Mouse (Mus musculus): ENCODE results near the gene Klhdc8a. TPM values are rescaled to one million over a fixed set of nuclear protein-coding genes. Genes with fewer than 3 reads are reported as not detected.

Gene Klhdc8a
- polyA plus RNA-seq, 1 experiment from 2014 or later: 4.0 TPM

DNA sequence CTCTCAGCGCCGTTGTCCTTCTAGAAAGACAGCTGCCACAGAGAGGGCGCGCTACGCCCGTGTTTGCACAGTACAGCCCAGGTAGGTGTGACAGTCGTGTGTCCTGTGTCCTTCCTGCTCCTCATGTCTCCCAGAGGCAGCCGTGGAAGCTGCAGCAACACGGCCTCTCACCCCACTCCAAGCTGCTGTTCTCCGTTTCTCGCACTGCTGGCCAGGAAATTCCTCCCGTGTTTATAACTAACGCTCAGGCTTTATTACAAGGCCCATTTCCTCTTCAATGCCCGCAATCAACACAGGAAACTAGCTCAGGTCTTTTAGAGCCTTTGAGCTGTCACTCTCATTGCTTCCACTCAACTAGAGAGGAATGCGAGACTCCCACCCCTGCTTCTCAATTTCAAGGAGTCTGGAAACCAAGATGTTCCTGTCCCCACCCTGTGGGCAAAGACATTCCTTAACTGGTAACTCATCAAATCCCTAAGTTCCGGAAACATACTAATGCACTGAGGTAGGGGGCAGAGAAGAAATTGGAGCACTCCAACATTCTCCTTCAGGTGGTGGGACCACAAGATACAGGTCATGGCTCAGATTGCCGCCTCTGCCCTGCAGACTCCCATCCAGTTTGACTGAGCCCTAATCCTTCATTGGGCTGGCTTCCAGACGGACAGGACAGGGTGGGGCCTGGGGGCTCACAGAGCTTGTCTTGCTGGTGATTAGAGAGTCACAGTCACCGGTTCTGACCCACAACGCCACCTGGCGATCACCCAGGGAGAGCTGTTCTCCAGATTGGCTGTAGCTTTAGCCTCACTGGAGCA lies 5.9 kb upstream of the Klhdc8a start:
- 29% methylated on average over 21 of the region's 21 CpGs for WGBS
- Histone ChIP-seq H3K4me1 (peaks cover 46% of the 10 kb centered on the region), H3K27me3 (replicated peaks) (no peaks in the 10 kb centered on the region), H3K4me2 (replicated peaks) (no peak overlapping the region), H3K27ac (no peak overlapping the region), H3K4me3 (no peak overlapping the region), H3K9me3 (no peaks in the 10 kb centered on the region), H3K9ac (no peak overlapping the region), H3K36me3 (no peaks in the 10 kb centered on the region)
- no peak for ATAC-seq (ENCODE audit: low FRiP score, low read depth)

- H3K4me1 ChIP-seq: peaks cover 42% of the 10 kb centered on the region
- WGBS: 81% methylated on average over 7 of the region's 7 CpGs
- no peak overlapping the region for H3K4me3 ChIP-seq
- no peaks in the 10 kb centered on the region for H3K9me3 ChIP-seq
- H3K9ac ChIP-seq: no peak overlapping the region
- H3K36me3 ChIP-seq: no peaks in the 10 kb centered on the region
- no peak for ATAC-seq (ENCODE audit: low FRiP score, low read depth)
- no peak overlapping the region for H3K27ac ChIP-seq
- peaks cover 23% of the 10 kb centered on the region for H3K27me3 ChIP-seq (replicated peaks)
- H3K4me2 ChIP-seq (replicated peaks): no peak overlapping the region
Observed at GRCm38 (mm10) chr1:132295506-132295905, 2.9 kb upstream of the Klhdc8a start.

DNA sequence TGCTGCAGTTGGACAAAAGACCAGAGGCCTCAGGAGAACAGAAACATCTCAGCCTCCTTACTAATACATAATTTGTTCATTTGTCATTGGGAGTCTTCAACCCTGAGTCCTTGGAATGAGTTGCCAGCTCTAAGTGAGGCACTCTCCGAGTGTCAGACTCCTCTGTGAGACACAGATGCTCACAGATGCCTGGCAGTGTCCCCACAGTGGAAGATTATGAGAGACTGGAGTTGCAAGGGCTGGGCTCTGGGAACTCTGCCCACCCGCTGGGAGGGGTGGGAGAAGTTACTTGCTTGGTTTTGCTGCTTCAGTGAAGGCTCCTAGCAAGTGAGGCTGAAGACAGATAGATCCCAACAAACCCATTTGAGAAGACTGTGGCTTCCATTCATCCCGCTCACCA lies 2.4 kb upstream of the Klhdc8a start:
- ATAC-seq (ENCODE audit: low FRiP score, low read depth): no peak
- H3K27ac ChIP-seq: no peak overlapping the region
- peaks cover 39% of the 10 kb centered on the region for H3K4me1 ChIP-seq

DNA sequence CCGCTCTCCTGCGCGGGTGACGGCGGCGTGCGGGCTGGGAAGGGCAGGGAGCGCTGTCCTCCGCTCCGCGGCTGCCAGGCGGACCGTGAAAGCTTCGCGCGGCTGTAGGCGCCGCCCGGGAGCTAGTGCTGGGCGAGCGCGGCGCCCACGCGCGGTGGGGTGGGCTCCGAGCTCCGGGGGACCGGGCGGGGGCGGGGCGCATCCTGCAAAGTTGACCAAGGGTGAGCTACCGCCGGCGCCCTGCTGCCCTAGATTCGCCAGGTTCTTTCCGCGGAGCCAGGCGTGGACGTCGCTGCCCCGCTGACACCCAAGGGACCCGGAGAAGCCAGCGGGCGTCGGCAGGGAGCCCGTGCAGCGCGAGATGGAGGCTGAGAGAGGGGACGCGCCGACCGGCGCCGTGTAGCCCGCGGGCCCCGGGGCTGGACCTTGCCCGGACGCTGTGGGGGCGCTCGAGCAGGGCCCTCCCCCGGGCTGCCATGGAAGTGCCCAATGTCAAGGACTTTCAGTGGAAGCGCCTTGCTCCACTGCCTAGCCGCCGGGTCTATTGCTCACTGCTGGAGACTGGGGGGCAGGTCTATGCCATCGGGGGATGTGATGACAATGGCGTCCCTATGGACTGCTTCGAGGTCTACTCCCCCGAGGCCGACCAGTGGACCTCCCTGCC lies 507 bp downstream of the Klhdc8a start:
- peak; percentile 68 for ATAC-seq (ENCODE audit: low FRiP score, low read depth)
- Histone ChIP-seq H3K4me1 (peaks cover 19% of the 10 kb centered on the region), H3K9me3 (no peaks in the 10 kb centered on the region), H3K27ac (peak overlapping the region; percentile 32; the same call in 1 of the 2 replicates), H3K9ac (peak overlapping the region; percentile 78), H3K36me3 (no peaks in the 10 kb centered on the region), H3K4me3 (peak overlapping the region; percentile 57), H3K4me2 (replicated peaks) (peak overlapping the region; percentile 100), H3K27me3 (replicated peaks) (peaks cover 23% of the 10 kb centered on the region)
- WGBS: 1% methylated on average over 71 of the region's 71 CpGs

More for the DNA sequence above, 2.4 kb upstream of the Klhdc8a start:
- H3K27me3 ChIP-seq (replicated peaks): peaks cover 23% of the 10 kb centered on the region
- no peak overlapping the region for H3K4me2 ChIP-seq (replicated peaks)
- H3K9me3 ChIP-seq: no peaks in the 10 kb centered on the region
- no peaks in the 10 kb centered on the region for H3K36me3 ChIP-seq
- WGBS: 64% methylated on average over 3 of the region's 3 CpGs
- no peak overlapping the region for H3K4me3 ChIP-seq
- no peak overlapping the region for H3K9ac ChIP-seq

DNA sequence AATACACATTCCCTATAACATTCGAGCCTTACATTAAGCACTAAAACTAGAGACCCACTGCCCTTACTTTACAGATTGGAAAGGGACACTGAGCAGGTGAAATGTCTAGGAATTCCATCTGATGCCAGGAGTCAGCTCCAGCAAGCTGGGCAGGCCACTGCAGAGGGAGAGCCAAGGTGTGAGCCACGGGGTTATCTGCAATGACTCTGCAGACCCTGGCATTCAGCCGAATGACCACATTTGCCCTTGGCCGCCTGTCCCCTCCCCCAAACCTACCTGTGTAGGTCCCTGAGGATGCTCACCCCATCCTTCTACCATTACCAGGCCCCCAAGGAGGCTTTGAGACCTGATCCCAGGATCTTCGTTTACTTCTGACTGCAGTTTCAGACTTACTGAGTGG lies 1.3 kb downstream of the Klhdc8a start:
- Histone ChIP-seq H3K4me1 (peaks cover 22% of the 10 kb centered on the region), H3K4me3 (no peak overlapping the region), H3K27me3 (replicated peaks) (peaks cover 23% of the 10 kb centered on the region)

GRCm38 (mm10) chr1:132301242-132301641 lies 2.8 kb downstream of the Klhdc8a start:
- H3K27ac ChIP-seq: no peak overlapping the region
- ATAC-seq (ENCODE audit: low FRiP score, low read depth): no peak
- 78% methylated on average over 5 of the region's 5 CpGs for WGBS

More for the DNA sequence above, 1.3 kb downstream of the Klhdc8a start:
- H3K9me3 ChIP-seq: no peaks in the 10 kb centered on the region
- 80% methylated on average over 5 of the region's 5 CpGs for WGBS
- no peak for ATAC-seq (ENCODE audit: low FRiP score, low read depth)
- H3K4me2 ChIP-seq (replicated peaks): peak overlapping the region; percentile 100
- H3K9ac ChIP-seq: peak overlapping the region; percentile 78; the same call in 1 of the 2 replicates
- H3K27ac ChIP-seq: no peak overlapping the region
- H3K36me3 ChIP-seq: no peaks in the 10 kb centered on the region

GRCm38 (mm10) chr1:132302341-132302866 lies 4.0 kb downstream of the Klhdc8a start:
- WGBS: 85% methylated on average over 9 of the region's 9 CpGs
- ATAC-seq (ENCODE audit: low FRiP score, low read depth): no peak
- no peaks in the 10 kb centered on the region for H3K36me3 ChIP-seq
- H3K27me3 ChIP-seq (replicated peaks): peaks cover 23% of the 10 kb centered on the region
- H3K4me3 ChIP-seq: no peak overlapping the region
- peaks cover 24% of the 10 kb centered on the region for H3K4me1 ChIP-seq
- H3K9ac ChIP-seq: no peak overlapping the region
- H3K9me3 ChIP-seq: no peaks in the 10 kb centered on the region
- H3K27ac ChIP-seq: no peak overlapping the region
- H3K4me2 ChIP-seq (replicated peaks): no peak overlapping the region

More at GRCm38 (mm10) chr1:132301242-132301641, 2.8 kb downstream of the Klhdc8a start:
- Histone ChIP-seq H3K36me3 (no peaks in the 10 kb centered on the region), H3K9ac (no peak overlapping the region), H3K4me1 (peaks cover 24% of the 10 kb centered on the region), H3K4me2 (replicated peaks) (0 out of 2 replicates have a peak overlapping the region, but pooled peaks have one; percentile 7), H3K4me3 (no peak overlapping the region), H3K27me3 (replicated peaks) (peaks cover 23% of the 10 kb centered on the region), H3K9me3 (no peaks in the 10 kb centered on the region)

DNA sequence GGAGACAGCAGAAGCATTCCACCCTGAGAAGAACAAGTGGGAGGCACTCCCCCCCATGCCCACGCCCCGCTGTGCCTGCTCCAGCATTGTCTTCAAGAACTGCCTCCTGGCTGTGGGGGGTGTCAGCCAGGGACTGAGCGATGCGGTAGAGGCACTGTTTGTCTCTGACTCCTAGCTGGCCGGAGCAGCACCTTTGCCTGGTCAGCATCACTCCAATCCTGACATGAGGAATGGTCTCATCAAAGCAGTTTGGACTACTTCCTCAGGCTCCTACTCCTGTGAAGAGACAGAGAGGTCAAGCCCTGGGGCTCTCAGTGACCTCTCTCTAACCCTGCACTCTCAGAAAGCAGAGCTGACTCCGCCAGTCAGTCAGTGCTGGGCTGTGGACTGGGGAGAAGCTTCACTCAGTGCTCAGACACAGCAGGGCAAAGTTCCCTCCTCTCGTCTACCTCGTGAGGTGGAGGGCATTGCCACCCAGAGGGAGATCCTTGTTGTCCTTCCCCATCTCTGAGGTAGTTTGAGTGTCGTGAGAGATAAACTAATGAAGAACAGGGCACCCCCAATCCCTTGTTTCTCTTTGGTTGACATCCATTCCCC lies 6.3 kb downstream of the Klhdc8a start:
- Histone ChIP-seq H3K27me3 (replicated peaks) (peaks cover 4% of the 10 kb centered on the region), H3K4me3 (no peak overlapping the region), H3K4me1 (peaks cover 7% of the 10 kb centered on the region), H3K9me3 (no peaks in the 10 kb centered on the region), H3K9ac (no peak overlapping the region), H3K27ac (no peak overlapping the region), H3K4me2 (replicated peaks) (no peak overlapping the region), H3K36me3 (no peaks in the 10 kb centered on the region)
- ATAC-seq (ENCODE audit: low FRiP score, low read depth): no peak
- WGBS: 33% methylated on average over 9 of the region's 9 CpGs

DNA sequence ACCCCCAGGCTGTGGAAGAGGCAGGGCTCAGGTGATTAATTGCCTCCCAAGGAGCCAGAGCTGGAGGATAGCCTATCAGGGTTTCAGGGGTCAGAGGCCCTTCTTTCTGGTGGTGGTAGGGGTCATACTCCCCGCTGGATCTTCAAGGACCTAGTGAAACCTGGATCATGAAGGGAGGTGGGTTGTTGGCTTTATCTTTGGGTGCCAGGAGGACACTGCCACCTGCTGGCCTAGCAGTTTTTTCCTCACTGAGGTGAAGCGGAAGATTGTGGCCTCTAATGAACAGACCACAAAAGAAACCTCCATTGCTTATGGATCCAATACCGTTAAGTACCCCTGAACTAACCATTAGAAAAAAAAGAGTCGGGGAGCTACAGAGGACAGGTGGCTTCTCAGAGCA lies 7.7 kb downstream of the Klhdc8a start:
- no peak overlapping the region for H3K4me3 ChIP-seq
- 35% methylated on average over 4 of the region's 4 CpGs for WGBS
- H3K9me3 ChIP-seq: no peaks in the 10 kb centered on the region
- no peaks in the 10 kb centered on the region for H3K27me3 ChIP-seq (replicated peaks)
- H3K4me1 ChIP-seq: peaks cover 9% of the 10 kb centered on the region
- no peak for ATAC-seq (ENCODE audit: low FRiP score, low read depth)
- no peak overlapping the region for H3K9ac ChIP-seq
- no peak overlapping the region for H3K27ac ChIP-seq
- no peak overlapping the region for H3K4me2 ChIP-seq (replicated peaks)
- no peaks in the 10 kb centered on the region for H3K36me3 ChIP-seq

DNA sequence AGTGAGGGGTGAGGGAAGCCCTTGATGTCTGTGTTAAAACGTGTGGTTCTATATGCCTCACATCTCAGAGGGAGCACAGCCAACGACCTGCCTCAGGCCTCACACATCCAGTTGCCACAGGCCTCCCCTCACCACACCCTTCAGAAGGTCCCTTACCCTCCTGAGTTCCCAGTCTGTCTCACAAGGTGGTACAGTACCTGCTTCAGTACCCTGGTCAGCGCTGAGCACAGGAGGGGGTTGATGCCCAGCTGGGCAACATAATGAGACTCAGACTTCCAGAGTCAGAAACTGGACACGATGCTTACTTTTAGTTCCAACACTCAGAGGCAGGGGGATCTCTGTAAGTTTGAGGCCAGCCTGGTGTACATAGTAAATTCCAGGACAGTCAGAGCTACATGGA lies 8.4 kb downstream of the Klhdc8a start:
- no peaks in the 10 kb centered on the region for H3K27me3 ChIP-seq (replicated peaks)
- no peaks in the 10 kb centered on the region for H3K9me3 ChIP-seq
- H3K9ac ChIP-seq: no peak overlapping the region
- no peaks in the 10 kb centered on the region for H3K36me3 ChIP-seq
- H3K4me1 ChIP-seq: peaks cover 9% of the 10 kb centered on the region
- ATAC-seq (ENCODE audit: low FRiP score, low read depth): no peak
- no peak overlapping the region for H3K4me2 ChIP-seq (replicated peaks)
- no peak overlapping the region for H3K4me3 ChIP-seq
- H3K27ac ChIP-seq: no peak overlapping the region
- WGBS: 26% methylated on average over 4 of the region's 4 CpGs

GRCm38 (mm10) chr1:132307962-132308361 lies 9.5 kb downstream of the Klhdc8a start:
- no peak for ATAC-seq (ENCODE audit: low FRiP score, low read depth)
- Histone ChIP-seq H3K4me3 (no peak overlapping the region), H3K27ac (no peak overlapping the region), H3K36me3 (no peaks in the 10 kb centered on the region), H3K4me1 (peaks cover 9% of the 10 kb centered on the region), H3K27me3 (replicated peaks) (no peaks in the 10 kb centered on the region), H3K9ac (no peak overlapping the region), H3K9me3 (no peaks in the 10 kb centered on the region), H3K4me2 (replicated peaks) (no peak overlapping the region)
- 83% methylated on average over 6 of the region's 6 CpGs for WGBS

GRCm38 (mm10) chr1:132308674-132309073 lies 10.2 kb downstream of the Klhdc8a start:
- Histone ChIP-seq H3K36me3 (no peaks in the 10 kb centered on the region), H3K4me1 (peaks cover 9% of the 10 kb centered on the region), H3K27me3 (replicated peaks) (no peaks in the 10 kb centered on the region), H3K4me3 (no peak overlapping the region), H3K9ac (no peak overlapping the region), H3K27ac (no peak overlapping the region), H3K9me3 (no peaks in the 10 kb centered on the region), H3K4me2 (replicated peaks) (no peak overlapping the region)
- no peak for ATAC-seq (ENCODE audit: low FRiP score, low read depth)
- WGBS: 86% methylated on average over 7 of the region's 7 CpGs
